Mouse (Mus musculus): ENCODE results near the gene Fcgr4.
A peak's percentile ranks its signal among the peaks of the same experiment; 100 is the strongest.
"Not testable (repeated sequence)": the region's sequence is repeated elsewhere in the genome, so short reads cannot be mapped to it uniquely, and the experiment has no call there.

Gene Fcgr4

GRCm38 (mm10) chr1:171074283-171074682, 55.6 kb downstream of the Fcgr4 start:
- DNase-seq (ENCODE audit: low read depth, low spot score): peak; percentile 29
- H3K27me3 ChIP-seq (ENCODE audit: control insufficient read depth, insufficient read depth, low read length, poor library complexity, severe bottlenecking); H3K36me3 ChIP-seq (ENCODE audit: control insufficient read depth, insufficient read depth, low read length, poor library complexity, severe bottlenecking): not testable (repeated sequence)

- not testable (repeated sequence) for H3K36me3 ChIP-seq (ENCODE audit: control insufficient read depth, insufficient read depth, low read length, poor library complexity, severe bottlenecking); H3K27me3 ChIP-seq (ENCODE audit: control insufficient read depth, insufficient read depth, low read length, poor library complexity, severe bottlenecking); DNase-seq (ENCODE audit: low read depth, low spot score)
These were observed 57.5 kb downstream of the Fcgr4 start for GRCm38 (mm10) chr1:171076176-171076575.

- H3K27me3 ChIP-seq (ENCODE audit: control insufficient read depth, insufficient read depth, low read length, poor library complexity, severe bottlenecking); DNase-seq (ENCODE audit: low read depth, low spot score); H3K36me3 ChIP-seq (ENCODE audit: control insufficient read depth, insufficient read depth, low read length, poor library complexity, severe bottlenecking): not testable (repeated sequence)
These were observed 58.5 kb downstream of the Fcgr4 start for GRCm38 (mm10) chr1:171077192-171077591.

GRCm38 (mm10) chr1:171077955-171078354, 59.2 kb downstream of the Fcgr4 start:
- not testable (repeated sequence) for H3K36me3 ChIP-seq (ENCODE audit: control insufficient read depth, insufficient read depth, low read length, poor library complexity, severe bottlenecking); DNase-seq (ENCODE audit: low read depth, low spot score)

GRCm38 (mm10) chr1:171078419-171078818, 59.7 kb downstream of the Fcgr4 start:
- peak; percentile 12 for DNase-seq (ENCODE audit: low read depth, low spot score)
- H3K36me3 ChIP-seq (ENCODE audit: control insufficient read depth, insufficient read depth, low read length, poor library complexity, severe bottlenecking): not testable (repeated sequence)

More at GRCm38 (mm10) chr1:171077955-171078354, 59.2 kb downstream of the Fcgr4 start:
- not testable (repeated sequence) for H3K27me3 ChIP-seq (ENCODE audit: control insufficient read depth, insufficient read depth, low read length, poor library complexity, severe bottlenecking)

GRCm38 (mm10) chr1:171079345-171079744, 60.6 kb downstream of the Fcgr4 start:
- H3K36me3 ChIP-seq (ENCODE audit: control insufficient read depth, insufficient read depth, low read length, poor library complexity, severe bottlenecking); H3K27me3 ChIP-seq (ENCODE audit: control insufficient read depth, insufficient read depth, low read length, poor library complexity, severe bottlenecking); DNase-seq (ENCODE audit: low read depth, low spot score): not testable (repeated sequence)

More at GRCm38 (mm10) chr1:171078419-171078818, 59.7 kb downstream of the Fcgr4 start:
- H3K27me3 ChIP-seq (ENCODE audit: control insufficient read depth, insufficient read depth, low read length, poor library complexity, severe bottlenecking): not testable (repeated sequence)
